ENCODE assay signal across 11 mouse cellular contexts in the genomic region with DNA sequence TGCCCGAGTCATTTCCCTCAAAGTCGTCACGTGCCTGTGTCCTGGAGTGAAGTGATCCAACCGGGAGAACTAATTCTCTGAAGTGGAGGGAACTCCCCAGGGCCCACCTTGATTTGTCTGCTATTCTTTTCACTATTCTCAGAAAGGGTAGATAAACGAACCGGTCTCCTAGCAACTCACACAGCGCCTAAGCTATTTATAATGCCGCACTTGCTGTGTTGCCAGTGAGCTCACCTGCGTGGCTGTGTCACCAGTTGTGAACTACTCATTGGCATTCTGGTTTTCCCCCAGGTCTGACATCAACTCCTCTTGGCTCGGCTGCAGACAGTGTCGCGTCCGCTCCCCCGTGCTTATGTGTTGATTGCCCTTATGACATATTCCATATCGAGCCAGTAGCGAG. TPM values are rescaled to one million over a fixed set of nuclear protein-coding genes. Genes with fewer than 3 reads are reported as not detected.
DNase-seq lines count a peak whose midpoint lies in the region; ATAC-seq lines count a peak whose summit lies in the region.
"Had no signal": no experiment of that assay in that cellular context is flagged by ENCODE, and none has a peak within 500 bp of the region (broad histone marks: within the 10 kb centered on the region; RNA-seq: fewer than 3 reads in every experiment).

No protein-coding gene starts in this region.

- H3K4me3 ChIP-seq in hindbrain, embryonic 14.5 days (replicated peaks; ENCODE audit: low read length), result no peak overlapping the region
- H3K4me3 ChIP-seq in hindbrain, embryonic 12.5 days, result no peak overlapping the region
- no peak overlapping the region for H3K4me3 ChIP-seq in forebrain, embryonic 15.5 days
- peak overlapping the region; percentile 3; the same call in 1 of the 2 replicates for H3K4me3 ChIP-seq in heart, embryonic 16.5 days (ENCODE audit: low read length)
- H3K4me3 ChIP-seq in midbrain, embryonic 16.5 days (ENCODE audit: low read depth, low read length), result no peak overlapping the region
- H3K4me3 ChIP-seq: liver, embryonic 15.5 days had no signal

- no peak for DNase-seq in hindbrain, embryonic 14.5 days (ENCODE audit: low spot score)
- DNase-seq in kidney, postnatal 4 days, result no peak
- no peak for DNase-seq in neural tube, embryonic 10.5 days (ENCODE audit: extremely low spot score, low spot score)
- no peak for DNase-seq in left cerebral cortex, postnatal 4 days
- DNase-seq: adrenal gland, postnatal 25 days; cerebellum, adult 2 months had no signal

- 0 out of 2 replicates have a peak overlapping the region, but pooled peaks have one; percentile 3 for H3K27ac ChIP-seq in hindbrain, embryonic 14.5 days
- H3K27ac ChIP-seq in hindbrain, embryonic 12.5 days, result no peak overlapping the region; the same call in 1 of the 2 replicates
- 0 out of 2 replicates have a peak overlapping the region, but pooled peaks have one; percentile 58 for H3K27ac ChIP-seq in forebrain, embryonic 15.5 days (replicated peaks)
- H3K27ac ChIP-seq in heart, embryonic 16.5 days (ENCODE audit: low read length), result peak overlapping the region; percentile 18; the same call in 1 of the 2 replicates
- 0 out of 2 replicates have a peak overlapping the region, but pooled peaks have one; percentile 13 for H3K27ac ChIP-seq in midbrain, embryonic 16.5 days (ENCODE audit: low read length)
- H3K27ac ChIP-seq: liver, embryonic 15.5 days had no signal

- no peak overlapping the region; the same call in 1 of the 2 replicates for H3K4me2 ChIP-seq in hindbrain, embryonic 14.5 days (replicated peaks)
- H3K4me2 ChIP-seq in hindbrain, embryonic 12.5 days (replicated peaks), result no peak overlapping the region
- no peak overlapping the region for H3K4me2 ChIP-seq in forebrain, embryonic 15.5 days (replicated peaks)
- peak overlapping the region; percentile 58 for H3K4me2 ChIP-seq in heart, embryonic 16.5 days (ENCODE audit: low read depth, low read length)
- no peak overlapping the region for H3K4me2 ChIP-seq in midbrain, embryonic 16.5 days (ENCODE audit: low read length)
- H3K4me2 ChIP-seq: liver, embryonic 15.5 days had no signal

- intact Hi-C loops in left cerebral cortex, postnatal 4 days (cut with DNase I), result no loop called here

- H3K27me3 ChIP-seq in hindbrain, embryonic 14.5 days (ENCODE audit: control insufficient read depth, insufficient read depth, low read length), result no peaks in the 10 kb centered on the region
- no peaks in the 10 kb centered on the region for H3K27me3 ChIP-seq in hindbrain, embryonic 12.5 days
- H3K27me3 ChIP-seq in forebrain, embryonic 15.5 days, result no peaks in the 10 kb centered on the region
- H3K27me3 ChIP-seq in heart, embryonic 16.5 days (ENCODE audit: control insufficient read depth, insufficient read depth, low read length), result no peaks in the 10 kb centered on the region
- H3K27me3 ChIP-seq in midbrain, embryonic 16.5 days (ENCODE audit: control insufficient read depth, insufficient read depth, low read depth, low read length), result no peaks in the 10 kb centered on the region
- H3K27me3 ChIP-seq: liver, embryonic 15.5 days had no signal

- H3K9me3 ChIP-seq in hindbrain, embryonic 14.5 days (ENCODE audit: control insufficient read depth, low read length), result no peaks in the 10 kb centered on the region
- H3K9me3 ChIP-seq in hindbrain, embryonic 12.5 days (replicated peaks), result no peaks in the 10 kb centered on the region
- no peaks in the 10 kb centered on the region for H3K9me3 ChIP-seq in forebrain, embryonic 15.5 days
- peaks cover 4% of the 10 kb centered on the region; the same call in 1 of the 2 replicates for H3K9me3 ChIP-seq in heart, embryonic 16.5 days (replicated peaks; ENCODE audit: control insufficient read depth, low read length)
- no peaks in the 10 kb centered on the region for H3K9me3 ChIP-seq in midbrain, embryonic 16.5 days (replicated peaks; ENCODE audit: control insufficient read depth, low read length, poor library complexity, severe bottlenecking)
- H3K9me3 ChIP-seq: liver, embryonic 15.5 days had no signal

- ATAC-seq in hindbrain, embryonic 14.5 days (ENCODE audit: low FRiP score), result no peak
- ATAC-seq in hindbrain, embryonic 12.5 days (ENCODE audit: low FRiP score), result no peak
- peak; percentile 49 for ATAC-seq in forebrain, embryonic 15.5 days (replicated peaks)
- peak; percentile 67; the same call in 1 of the 2 replicates for ATAC-seq in heart, embryonic 16.5 days (replicated peaks; ENCODE audit: extremely low read depth, insufficient read depth, low FRiP score)
- peak; percentile 65 for ATAC-seq in midbrain, embryonic 16.5 days

- H3K9ac ChIP-seq in hindbrain, embryonic 14.5 days, result no peak overlapping the region
- no peak overlapping the region for H3K9ac ChIP-seq in hindbrain, embryonic 12.5 days
- H3K9ac ChIP-seq in forebrain, embryonic 15.5 days (replicated peaks), result no peak overlapping the region
- no peak overlapping the region for H3K9ac ChIP-seq in heart, embryonic 16.5 days (ENCODE audit: low read length)
- no peak overlapping the region for H3K9ac ChIP-seq in midbrain, embryonic 16.5 days (ENCODE audit: low read depth, low read length)
- H3K9ac ChIP-seq: liver, embryonic 15.5 days had no signal

- WGBS in hindbrain, embryonic 14.5 days, result 54% methylated on average over 16 of the region's 16 CpGs
- WGBS in hindbrain, embryonic 12.5 days, result 64% methylated on average over 16 of the region's 16 CpGs
- 50% methylated on average over 16 of the region's 16 CpGs for WGBS in forebrain, embryonic 15.5 days
- WGBS in heart, embryonic 16.5 days, result 26% methylated on average over 16 of the region's 16 CpGs
- 32% methylated on average over 16 of the region's 16 CpGs for WGBS in midbrain, embryonic 16.5 days

- H3K4me1 ChIP-seq in hindbrain, embryonic 14.5 days (replicated peaks; ENCODE audit: control insufficient read depth, insufficient read depth, low read length), result peaks cover 10% of the 10 kb centered on the region
- H3K4me1 ChIP-seq in hindbrain, embryonic 12.5 days, result peaks cover 15% of the 10 kb centered on the region
- peaks cover 13% of the 10 kb centered on the region; the same call in 1 of the 2 replicates for H3K4me1 ChIP-seq in forebrain, embryonic 15.5 days
- peaks cover 11% of the 10 kb centered on the region for H3K4me1 ChIP-seq in heart, embryonic 16.5 days (ENCODE audit: control insufficient read depth, insufficient read depth, low read length)
- peaks cover 33% of the 10 kb centered on the region for H3K4me1 ChIP-seq in midbrain, embryonic 16.5 days (ENCODE audit: control insufficient read depth, insufficient read depth, low read length)
- H3K4me1 ChIP-seq: liver, embryonic 15.5 days had no signal

- H3K36me3 ChIP-seq in hindbrain, embryonic 14.5 days (replicated peaks; ENCODE audit: control insufficient read depth, insufficient read depth), result no peaks in the 10 kb centered on the region
- H3K36me3 ChIP-seq in hindbrain, embryonic 12.5 days, result peaks cover 8% of the 10 kb centered on the region; the same call in 1 of the 2 replicates
- no peaks in the 10 kb centered on the region for H3K36me3 ChIP-seq in forebrain, embryonic 15.5 days
- peaks cover 7% of the 10 kb centered on the region for H3K36me3 ChIP-seq in heart, embryonic 16.5 days (ENCODE audit: control insufficient read depth, insufficient read depth)
- H3K36me3 ChIP-seq in midbrain, embryonic 16.5 days (ENCODE audit: control insufficient read depth, insufficient read depth, low read length), result no peaks in the 10 kb centered on the region

RNA-seq across cellular contexts. Expression of a gene that starts 20.6 kb away (rescaled TPM):
- 13.6 and 14.1 TPM in 2 replicates for polyA plus RNA-seq in hindbrain, embryonic 14.5 days (2014; fragmentation: Nextera tagmentation; extraction: Ambion mirVana)
- polyA plus RNA-seq in hindbrain, embryonic 12.5 days (2016; fragmentation: Nextera tagmentation; extraction: Ambion mirVana), result 15.9 and 18.9 TPM in 2 replicates
- polyA plus RNA-seq in forebrain, embryonic 15.5 days (2015; fragmentation: Nextera tagmentation; extraction: Ambion mirVana), result 16.3 and 17.5 TPM in 2 replicates
- polyA plus RNA-seq in heart, embryonic 16.5 days (2015; fragmentation: Nextera tagmentation; extraction: Ambion mirVana), result 10.2 and 10.7 TPM in 2 replicates
- 15.5 and 17.3 TPM in 2 replicates for polyA plus RNA-seq in midbrain, embryonic 16.5 days (2015; fragmentation: Nextera tagmentation; extraction: Ambion mirVana)
- total RNA-seq in left cerebral cortex, postnatal 4 days (2021), result 10 to 100 TPM; 19.7 to 20.6 TPM

Comparison
In these comparisons a context has a peak if more than half of its experiments do, and no peak if none do; other contexts are left out.
1. ATAC-seq: peak in forebrain, embryonic 15.5 days (single experiment), heart, embryonic 16.5 days (single experiment) and midbrain, embryonic 16.5 days (single experiment); none in hindbrain, embryonic 14.5 days (single experiment) and hindbrain, embryonic 12.5 days (single experiment).